Mouse (Mus musculus) stomach, postnatal 0 days (tissue): Measurements from ENCODE around the gene Ehbp1.

Experiments used
- CTCF ChIP-seq: IDR thresholded peaks from 2 replicates; pipeline ENCODE4 v1.5.1; 2016; ENCODE audit warnings: antibody characterized with exemption, low read depth, mild to moderate bottlenecking, moderate library complexity
- EP300 ChIP-seq: optimal IDR thresholded peaks from 2 replicates; pipeline ENCODE3; 2016; ENCODE audit warnings: antibody characterized with exemption

GRCm38 (mm10) chr11:22289164-22289563 lies 52.9 kb downstream of the Ehbp1 start:
- TF ChIP-seq CTCF (no peak), EP300 (no peak)
